8 mouse cellular contexts compared by ENCODE assay signal in genomic region chr5:29467489-29468350, GRCm38 (mm10). TPM values are rescaled to one million over a fixed set of nuclear protein-coding genes. Genes with fewer than 3 reads are reported as not detected.
A peak's percentile ranks its signal among the peaks of the same experiment; 100 is the strongest.
DNase-seq lines count a peak whose midpoint lies in the region; ATAC-seq lines count a peak whose summit lies in the region.

No protein-coding gene starts in this region.

- H3K9ac ChIP-seq in forebrain, embryonic 13.5 days, result no peak overlapping the region
- no peak overlapping the region for H3K9ac ChIP-seq in liver, embryonic 13.5 days
- H3K9ac ChIP-seq in stomach, embryonic 15.5 days, result peak overlapping the region; percentile 2; the same call in 1 of the 2 replicates

- H3K27me3 ChIP-seq in forebrain, embryonic 13.5 days, result peaks cover 78% of the 10 kb centered on the region
- peaks cover 79% of the 10 kb centered on the region for H3K27me3 ChIP-seq in liver, embryonic 13.5 days
- H3K27me3 ChIP-seq in stomach, embryonic 15.5 days (replicated peaks), result peaks cover 39% of the 10 kb centered on the region

- no peaks in the 10 kb centered on the region for H3K9me3 ChIP-seq in forebrain, embryonic 13.5 days (replicated peaks)
- no peaks in the 10 kb centered on the region for H3K9me3 ChIP-seq in liver, embryonic 13.5 days (replicated peaks)
- no peaks in the 10 kb centered on the region for H3K9me3 ChIP-seq in stomach, embryonic 15.5 days

- 2% methylated on average over 67 of the region's 67 CpGs for WGBS in forebrain, embryonic 13.5 days
- WGBS in liver, embryonic 13.5 days (ENCODE audit: insufficient replicate concordance), result 3% methylated on average over 67 of the region's 67 CpGs
- 4% methylated on average over 67 of the region's 67 CpGs for WGBS in stomach, embryonic 15.5 days

- H3K4me1 ChIP-seq in forebrain, embryonic 13.5 days, result peaks cover 11% of the 10 kb centered on the region
- H3K4me1 ChIP-seq in liver, embryonic 13.5 days (replicated peaks), result peaks cover 8% of the 10 kb centered on the region
- H3K4me1 ChIP-seq in stomach, embryonic 15.5 days, result 0 out of 2 replicates have a peak, but pooled peaks cover 5% of the 10 kb centered on the region

- peak overlapping the region; percentile 60 for H3K4me2 ChIP-seq in forebrain, embryonic 13.5 days
- peak overlapping the region; percentile 72 for H3K4me2 ChIP-seq in liver, embryonic 13.5 days
- H3K4me2 ChIP-seq in stomach, embryonic 15.5 days, result peak overlapping the region; percentile 68

- intact Hi-C loops in left cerebral cortex, postnatal 14 days (cut with DNase I), result no loop called here

- H3K4me3 ChIP-seq in forebrain, embryonic 13.5 days, result peak overlapping the region; percentile 36
- H3K4me3 ChIP-seq in liver, embryonic 13.5 days (replicated peaks), result peak overlapping the region; percentile 58
- peak overlapping the region; percentile 46 for H3K4me3 ChIP-seq in stomach, embryonic 15.5 days (replicated peaks)

- peak; percentile 51 for ATAC-seq in forebrain, embryonic 13.5 days
- ATAC-seq in liver, embryonic 13.5 days (ENCODE audit: low read depth), result peak; percentile 53; the same call in 1 of the 2 replicates
- ATAC-seq in stomach, embryonic 15.5 days (ENCODE audit: insufficient read depth, low FRiP score, low read depth), result peak; percentile 94

- DNase-seq in adrenal gland, postnatal 10 days, result peak; percentile 16
- DNase-seq in adrenal gland, adult 2 months, result no peak
- DNase-seq in CD4-positive helper T cell, adult 2 months (ENCODE audit: low read depth, low spot score), result peak; percentile 10
- peak; percentile 11 for DNase-seq in liver, embryonic 13.5 days
- no peak for DNase-seq in adrenal gland, postnatal 36 days
- no peak for DNase-seq in left cerebral cortex, postnatal 14 days (ENCODE audit: low spot score in 2 of 2)

- H3K36me3 ChIP-seq in forebrain, embryonic 13.5 days (ENCODE audit: poor library complexity, severe bottlenecking), result no peaks in the 10 kb centered on the region
- H3K36me3 ChIP-seq in liver, embryonic 13.5 days, result no peaks in the 10 kb centered on the region
- H3K36me3 ChIP-seq in stomach, embryonic 15.5 days, result no peaks in the 10 kb centered on the region

- no peak overlapping the region for H3K27ac ChIP-seq in forebrain, embryonic 13.5 days
- no peak overlapping the region for H3K27ac ChIP-seq in liver, embryonic 13.5 days
- H3K27ac ChIP-seq in stomach, embryonic 15.5 days, result peak overlapping the region; percentile 81

RNA-seq across cellular contexts. Expression of gene Mnx1, which starts 10.6 kb away (rescaled TPM):
- not detected for total RNA-seq in adrenal gland, postnatal 10 days (2021)
- total RNA-seq in adrenal gland, adult 2 months (2021), result not detected
- not detected in 2 replicates for polyA plus RNA-seq in adrenal gland, adult 2 months (2012; rRNA removed)
- polyA plus RNA-seq in forebrain, embryonic 13.5 days (2015; fragmentation: Nextera tagmentation; extraction: Ambion mirVana), result not detected in 2 replicates
- polyA plus RNA-seq in liver, embryonic 13.5 days (2015; fragmentation: Nextera tagmentation; extraction: Ambion mirVana), result not detected in 2 replicates
- 2.2 and 3.1 TPM in 2 replicates for polyA plus RNA-seq in stomach, embryonic 15.5 days (2015; fragmentation: Nextera tagmentation; extraction: Ambion mirVana)
- total RNA-seq in adrenal gland, postnatal 36 days (2021), result not detected
- total RNA-seq in left cerebral cortex, postnatal 14 days (2021), result not detected

RNA-seq across cellular contexts. Expression of gene Nom1, which starts 33.3 kb away (rescaled TPM):
- total RNA-seq in adrenal gland, postnatal 10 days (2021), result 10 to 100 TPM; 28.8 to 30.4 TPM
- total RNA-seq in adrenal gland, adult 2 months (2021), result 10 to 100 TPM; 25.9 to 34.9 TPM
- polyA plus RNA-seq in adrenal gland, adult 2 months (2012; rRNA removed), result 2.7 and 2.8 TPM in 2 replicates
- polyA plus RNA-seq in forebrain, embryonic 13.5 days (2015; fragmentation: Nextera tagmentation; extraction: Ambion mirVana), result 26.0 and 26.6 TPM in 2 replicates
- 19.4 and 25.1 TPM in 2 replicates for polyA plus RNA-seq in liver, embryonic 13.5 days (2015; fragmentation: Nextera tagmentation; extraction: Ambion mirVana)
- 22.8 and 29.5 TPM in 2 replicates for polyA plus RNA-seq in stomach, embryonic 15.5 days (2015; fragmentation: Nextera tagmentation; extraction: Ambion mirVana)
- total RNA-seq in adrenal gland, postnatal 36 days (2021), result 10 to 100 TPM; 36.3 to 42.3 TPM
- 10 to 100 TPM; 20.3 to 20.9 TPM for total RNA-seq in left cerebral cortex, postnatal 14 days (2021)

Comparison
In these comparisons a context has a peak if more than half of its experiments do, and no peak if none do; other contexts are left out.
1. DNase-seq: peak in adrenal gland, postnatal 10 days (single experiment), CD4-positive helper T cell, adult 2 months (single experiment) and liver, embryonic 13.5 days (single experiment); none in adrenal gland, adult 2 months (single experiment), adrenal gland, postnatal 36 days (0 of 2) and left cerebral cortex, postnatal 14 days (0 of 2).
2. Peak in every context shown above with its lines, with median percentiles within 50 percentile points of each other: ATAC-seq, H3K4me2 ChIP-seq and H3K4me3 ChIP-seq.